Mouse (Mus musculus): ENCODE data around the gene Ankk1.

The Ankk1 gene

GRCm38 (mm10) chr9:49426921-49427320 is at the start of gene Ankk1:
Gene Ankk1, minus strand, starts transcription at chr9:49427021.
- DNase-seq (ENCODE audit: low spot score in 2 of 2): no peak

GRCm38 (mm10) chr9:49472126-49472525 is 45.3 kb upstream of the Ankk1 start:
- DNase-seq (ENCODE audit: low spot score in 2 of 2): no peak

GRCm38 (mm10) chr9:49470946-49471345 is 44.1 kb upstream of the Ankk1 start:
- no peak for DNase-seq (ENCODE audit: low spot score in 2 of 2)

- DNase-seq (ENCODE audit: low spot score in 2 of 2): no peak
These were observed 43.2 kb upstream of the Ankk1 start for GRCm38 (mm10) chr9:49470006-49470405.

- DNase-seq (ENCODE audit: low spot score in 2 of 2): no peak
These were observed 29.3 kb upstream of the Ankk1 start for GRCm38 (mm10) chr9:49456136-49456535.

- no peak for DNase-seq (ENCODE audit: low spot score in 2 of 2)
These were observed 25.6 kb upstream of the Ankk1 start for GRCm38 (mm10) chr9:49452396-49452795.

GRCm38 (mm10) chr9:49450491-49450890 is 23.7 kb upstream of the Ankk1 start:
- DNase-seq (ENCODE audit: low spot score in 2 of 2): no peak

GRCm38 (mm10) chr9:49442621-49443020 is 15.8 kb upstream of the Ankk1 start:
- no peak for DNase-seq (ENCODE audit: low spot score in 2 of 2)

GRCm38 (mm10) chr9:49427478-49427877 is 657 bp upstream of the Ankk1 start:
- DNase-seq (ENCODE audit: low spot score in 2 of 2): no peak

GRCm38 (mm10) chr9:49425585-49425984 is 1.2 kb downstream of the Ankk1 start:
- DNase-seq (ENCODE audit: low spot score in 2 of 2): no peak

GRCm38 (mm10) chr9:49423866-49424265 is 3.0 kb downstream of the Ankk1 start:
- no peak for DNase-seq (ENCODE audit: low spot score in 2 of 2)

- no peak for DNase-seq (ENCODE audit: low spot score in 2 of 2)
These were observed 16.2 kb downstream of the Ankk1 start for GRCm38 (mm10) chr9:49410621-49411020.

- no peak for DNase-seq (ENCODE audit: low spot score in 2 of 2)
These were observed 19.8 kb downstream of the Ankk1 start for GRCm38 (mm10) chr9:49407028-49407427.

- no peak for DNase-seq (ENCODE audit: low spot score in 2 of 2)
These were observed 23.1 kb downstream of the Ankk1 start for GRCm38 (mm10) chr9:49403711-49404110.

- DNase-seq (ENCODE audit: low spot score in 2 of 2): peak in 1 of 2 experiments; percentile 8
These were observed 30.8 kb downstream of the Ankk1 start for GRCm38 (mm10) chr9:49396006-49396405.

GRCm38 (mm10) chr9:49392242-49392641 is 34.6 kb downstream of the Ankk1 start:
- no peak for DNase-seq (ENCODE audit: low spot score in 2 of 2)

- peak in 1 of 2 experiments; percentile 6 for DNase-seq (ENCODE audit: low spot score in 2 of 2)
These were observed 40.7 kb downstream of the Ankk1 start for GRCm38 (mm10) chr9:49386119-49386518.

- DNase-seq (ENCODE audit: low spot score in 2 of 2): no peak
These were observed 41.5 kb downstream of the Ankk1 start for GRCm38 (mm10) chr9:49385301-49385700.

GRCm38 (mm10) chr9:49384855-49385254 is 42.0 kb downstream of the Ankk1 start:
- no peak for DNase-seq (ENCODE audit: low spot score in 2 of 2)

- DNase-seq (ENCODE audit: low spot score in 2 of 2): no peak
These were observed 42.8 kb downstream of the Ankk1 start for GRCm38 (mm10) chr9:49384041-49384440.

- no peak for DNase-seq (ENCODE audit: low spot score in 2 of 2)
These were observed 46.9 kb downstream of the Ankk1 start for GRCm38 (mm10) chr9:49379962-49380361.

GRCm38 (mm10) chr9:49373946-49374345 is 52.9 kb downstream of the Ankk1 start:
- DNase-seq (ENCODE audit: low spot score in 2 of 2): no peak

- DNase-seq (ENCODE audit: low spot score in 2 of 2): no peak
These were observed 61.1 kb downstream of the Ankk1 start for GRCm38 (mm10) chr9:49365763-49366162.
